Mouse (Mus musculus) right cerebral cortex, postnatal 25 days (tissue): ENCODE measurements around the gene Inpp4a.
A peak's percentile ranks its signal among the peaks of the same experiment; 100 is the strongest.

Source experiments
- DNase-seq: peaks from one replicate; pipeline ENCODE4 v3.0.0; 2022

Gene Inpp4a

GRCm38 (mm10) chr1:37359395-37360092, 59.9 kb downstream of the Inpp4a start:
- no peak for DNase-seq

- no peak for DNase-seq
Observed at GRCm38 (mm10) chr1:37360781-37361180, 61.1 kb downstream of the Inpp4a start.

- no peak for DNase-seq
Observed at GRCm38 (mm10) chr1:37362721-37363120, 63.1 kb downstream of the Inpp4a start.

- DNase-seq: peak; percentile 80
Observed at GRCm38 (mm10) chr1:37368125-37368524, 68.5 kb downstream of the Inpp4a start.

- peak; percentile 23 for DNase-seq
Observed at GRCm38 (mm10) chr1:37368768-37369385, 69.2 kb downstream of the Inpp4a start.

- no peak for DNase-seq
Observed at GRCm38 (mm10) chr1:37376177-37376576, 76.5 kb downstream of the Inpp4a start.

GRCm38 (mm10) chr1:37376751-37377150, 77.1 kb downstream of the Inpp4a start:
- DNase-seq: no peak

- no peak for DNase-seq
Observed at GRCm38 (mm10) chr1:37378095-37378494, 78.4 kb downstream of the Inpp4a start.

- no peak for DNase-seq
Observed at GRCm38 (mm10) chr1:37379536-37379935, 79.9 kb downstream of the Inpp4a start.

- DNase-seq: no peak
Observed at GRCm38 (mm10) chr1:37380913-37381312, 81.2 kb downstream of the Inpp4a start.

- no peak for DNase-seq
Observed at GRCm38 (mm10) chr1:37384304-37384703, 84.6 kb downstream of the Inpp4a start.

- no peak for DNase-seq
Observed at GRCm38 (mm10) chr1:37386448-37386971, 86.8 kb downstream of the Inpp4a start.

- no peak for DNase-seq
Observed at GRCm38 (mm10) chr1:37393174-37393573, 93.5 kb downstream of the Inpp4a start.

- DNase-seq: no peak
Observed at GRCm38 (mm10) chr1:37396481-37396880, 96.8 kb downstream of the Inpp4a start.

- no peak for DNase-seq
Observed at GRCm38 (mm10) chr1:37398961-37399360, 99.3 kb downstream of the Inpp4a start.

- DNase-seq: no peak
Observed at GRCm38 (mm10) chr1:37399734-37400133, 100.1 kb downstream of the Inpp4a start.

GRCm38 (mm10) chr1:37401687-37402086, 102.0 kb downstream of the Inpp4a start:
- peak; percentile 38 for DNase-seq

- no peak for DNase-seq
Observed at GRCm38 (mm10) chr1:37405137-37405536, 105.5 kb downstream of the Inpp4a start.

GRCm38 (mm10) chr1:37407228-37407627, 107.6 kb downstream of the Inpp4a start:
- DNase-seq: no peak

- DNase-seq: no peak
Observed at GRCm38 (mm10) chr1:37408059-37408458, 108.4 kb downstream of the Inpp4a start.

GRCm38 (mm10) chr1:37408678-37409077, 109.0 kb downstream of the Inpp4a start:
- no peak for DNase-seq

- no peak for DNase-seq
Observed at GRCm38 (mm10) chr1:37409647-37410046, 110.0 kb downstream of the Inpp4a start.

GRCm38 (mm10) chr1:37415394-37415793, 115.7 kb downstream of the Inpp4a start:
- no peak for DNase-seq

- no peak for DNase-seq
Observed at GRCm38 (mm10) chr1:37419420-37419819, 119.8 kb downstream of the Inpp4a start.
